Mouse (Mus musculus): ENCODE results near the gene Cep128. TPM values are rescaled to one million over a fixed set of nuclear protein-coding genes. Genes with fewer than 3 reads are reported as not detected.

The Cep128 gene
- polyA plus RNA-seq, 1 experiment from 2014 or later: 8.6 TPM

- H3K9me3 ChIP-seq (ENCODE audit: control insufficient read depth, low read length): no peaks in the 10 kb centered on the region
- H3K4me3 ChIP-seq (ENCODE audit: low read length): no peak overlapping the region
- no peaks in the 10 kb centered on the region; the same call in 1 of the 2 replicates for H3K36me3 ChIP-seq (ENCODE audit: control insufficient read depth, insufficient read depth, low read length)
- H3K27me3 ChIP-seq (ENCODE audit: control insufficient read depth, insufficient read depth, low read length): no peaks in the 10 kb centered on the region
- ATAC-seq (ENCODE audit: low FRiP score, low TSS enrichment): no peak
- WGBS: 73% methylated on average over 4 of the region's 4 CpGs
- H3K9ac ChIP-seq (ENCODE audit: low read depth, low read length): no peak overlapping the region
- no peak overlapping the region for H3K4me2 ChIP-seq (replicated peaks; ENCODE audit: low read depth, low read length)
- no peaks in the 10 kb centered on the region for H3K4me1 ChIP-seq (ENCODE audit: control insufficient read depth, insufficient read depth, low read length)
- H3K27ac ChIP-seq (ENCODE audit: low read depth, low read length): no peak overlapping the region
These were observed 56.7 kb downstream of the Cep128 start for GRCm38 (mm10) chr12:91327527-91327926.

- H3K9me3 ChIP-seq (ENCODE audit: control insufficient read depth, low read length): no peaks in the 10 kb centered on the region
- H3K27ac ChIP-seq (ENCODE audit: low read depth, low read length): no peak overlapping the region
- 56% methylated on average over 6 of the region's 6 CpGs for WGBS
- H3K4me3 ChIP-seq (ENCODE audit: low read length): no peak overlapping the region
- peak; percentile 71; the same call in 1 of the 2 replicates for ATAC-seq (ENCODE audit: low FRiP score, low TSS enrichment)
- no peaks in the 10 kb centered on the region for H3K4me1 ChIP-seq (ENCODE audit: control insufficient read depth, insufficient read depth, low read length)
- no peaks in the 10 kb centered on the region; the same call in 1 of the 2 replicates for H3K36me3 ChIP-seq (ENCODE audit: control insufficient read depth, insufficient read depth, low read length)
- no peak overlapping the region for H3K4me2 ChIP-seq (replicated peaks; ENCODE audit: low read depth, low read length)
- H3K27me3 ChIP-seq (ENCODE audit: control insufficient read depth, insufficient read depth, low read length): no peaks in the 10 kb centered on the region
- H3K9ac ChIP-seq (ENCODE audit: low read depth, low read length): no peak overlapping the region
These were observed 58.1 kb downstream of the Cep128 start for GRCm38 (mm10) chr12:91326104-91326503.

- 89% methylated on average over 7 of the region's 7 CpGs for WGBS
- no peak for ATAC-seq (ENCODE audit: low FRiP score, low TSS enrichment)
- H3K36me3 ChIP-seq (ENCODE audit: control insufficient read depth, insufficient read depth, low read length): no peaks in the 10 kb centered on the region
- H3K27me3 ChIP-seq (ENCODE audit: control insufficient read depth, insufficient read depth, low read length): no peaks in the 10 kb centered on the region
- no peaks in the 10 kb centered on the region for H3K4me1 ChIP-seq (ENCODE audit: control insufficient read depth, insufficient read depth, low read length)
- no peak overlapping the region for H3K9ac ChIP-seq (ENCODE audit: low read depth, low read length)
- H3K27ac ChIP-seq (ENCODE audit: low read depth, low read length): no peak overlapping the region
- H3K9me3 ChIP-seq (ENCODE audit: control insufficient read depth, low read length): no peaks in the 10 kb centered on the region
- no peak overlapping the region for H3K4me3 ChIP-seq (ENCODE audit: low read length)
- H3K4me2 ChIP-seq (replicated peaks; ENCODE audit: low read depth, low read length): no peak overlapping the region
These were observed 69.2 kb downstream of the Cep128 start for GRCm38 (mm10) chr12:91315026-91315425.

GRCm38 (mm10) chr12:91313974-91314587 lies 70.1 kb downstream of the Cep128 start:
- no peaks in the 10 kb centered on the region for H3K9me3 ChIP-seq (ENCODE audit: control insufficient read depth, low read length)
- H3K4me2 ChIP-seq (replicated peaks; ENCODE audit: low read depth, low read length): no peak overlapping the region
- no peak for ATAC-seq (ENCODE audit: low FRiP score, low TSS enrichment)
- H3K36me3 ChIP-seq (ENCODE audit: control insufficient read depth, insufficient read depth, low read length): no peaks in the 10 kb centered on the region
- WGBS: 59% methylated on average over 10 of the region's 10 CpGs
- H3K9ac ChIP-seq (ENCODE audit: low read depth, low read length): no peak overlapping the region
- no peaks in the 10 kb centered on the region for H3K4me1 ChIP-seq (ENCODE audit: control insufficient read depth, insufficient read depth, low read length)
- H3K27ac ChIP-seq (ENCODE audit: low read depth, low read length): no peak overlapping the region
- no peak overlapping the region for H3K4me3 ChIP-seq (ENCODE audit: low read length)
- no peaks in the 10 kb centered on the region for H3K27me3 ChIP-seq (ENCODE audit: control insufficient read depth, insufficient read depth, low read length)

GRCm38 (mm10) chr12:91312591-91312990 lies 71.6 kb downstream of the Cep128 start:
- no peak overlapping the region for H3K9ac ChIP-seq (ENCODE audit: low read depth, low read length)
- 90% methylated on average over 4 of the region's 4 CpGs for WGBS
- no peaks in the 10 kb centered on the region for H3K27me3 ChIP-seq (ENCODE audit: control insufficient read depth, insufficient read depth, low read length)

GRCm38 (mm10) chr12:91307733-91308132 lies 76.5 kb downstream of the Cep128 start:
- ATAC-seq (ENCODE audit: low FRiP score, low TSS enrichment): no peak
- no peak overlapping the region for H3K27ac ChIP-seq (ENCODE audit: low read depth, low read length)
- no peak overlapping the region for H3K9ac ChIP-seq (ENCODE audit: low read depth, low read length)
- no peaks in the 10 kb centered on the region for H3K36me3 ChIP-seq (ENCODE audit: control insufficient read depth, insufficient read depth, low read length)
- WGBS: 88% methylated on average over 3 of the region's 3 CpGs
- no peaks in the 10 kb centered on the region for H3K9me3 ChIP-seq (ENCODE audit: control insufficient read depth, low read length)
- H3K4me1 ChIP-seq (ENCODE audit: control insufficient read depth, insufficient read depth, low read length): no peaks in the 10 kb centered on the region
- no peaks in the 10 kb centered on the region for H3K27me3 ChIP-seq (ENCODE audit: control insufficient read depth, insufficient read depth, low read length)
- no peak overlapping the region for H3K4me3 ChIP-seq (ENCODE audit: low read length)
- H3K4me2 ChIP-seq (replicated peaks; ENCODE audit: low read depth, low read length): no peak overlapping the region

More at GRCm38 (mm10) chr12:91312591-91312990, 71.6 kb downstream of the Cep128 start:
- Histone ChIP-seq H3K4me2 (replicated peaks; ENCODE audit: low read depth, low read length) (no peak overlapping the region), H3K27ac (ENCODE audit: low read depth, low read length) (no peak overlapping the region), H3K4me1 (ENCODE audit: control insufficient read depth, insufficient read depth, low read length) (no peaks in the 10 kb centered on the region), H3K4me3 (ENCODE audit: low read length) (no peak overlapping the region), H3K36me3 (ENCODE audit: control insufficient read depth, insufficient read depth, low read length) (no peaks in the 10 kb centered on the region), H3K9me3 (ENCODE audit: control insufficient read depth, low read length) (no peaks in the 10 kb centered on the region)
- ATAC-seq (ENCODE audit: low FRiP score, low TSS enrichment): no peak

GRCm38 (mm10) chr12:91305769-91306168 lies 78.4 kb downstream of the Cep128 start:
- H3K36me3 ChIP-seq (ENCODE audit: control insufficient read depth, insufficient read depth, low read length): no peaks in the 10 kb centered on the region
- no peaks in the 10 kb centered on the region for H3K9me3 ChIP-seq (ENCODE audit: control insufficient read depth, low read length)
- H3K9ac ChIP-seq (ENCODE audit: low read depth, low read length): no peak overlapping the region
- no peaks in the 10 kb centered on the region for H3K4me1 ChIP-seq (ENCODE audit: control insufficient read depth, insufficient read depth, low read length)
- H3K27ac ChIP-seq (ENCODE audit: low read depth, low read length): no peak overlapping the region
- H3K4me2 ChIP-seq (replicated peaks; ENCODE audit: low read depth, low read length): no peak overlapping the region
- no peaks in the 10 kb centered on the region for H3K27me3 ChIP-seq (ENCODE audit: control insufficient read depth, insufficient read depth, low read length)
- whole genome bisulfite sequencing: 59% methylated on average over 7 of the region's 7 CpGs
- H3K4me3 ChIP-seq (ENCODE audit: low read length): no peak overlapping the region
- no peak for ATAC-seq (ENCODE audit: low FRiP score, low TSS enrichment)

- Histone ChIP-seq H3K27me3 (ENCODE audit: control insufficient read depth, insufficient read depth, low read length) (no peaks in the 10 kb centered on the region), H3K36me3 (ENCODE audit: control insufficient read depth, insufficient read depth, low read length) (no peaks in the 10 kb centered on the region), H3K4me2 (replicated peaks; ENCODE audit: low read depth, low read length) (no peak overlapping the region), H3K27ac (ENCODE audit: low read depth, low read length) (no peak overlapping the region), H3K9ac (ENCODE audit: low read depth, low read length) (no peak overlapping the region), H3K4me1 (ENCODE audit: control insufficient read depth, insufficient read depth, low read length) (no peaks in the 10 kb centered on the region), H3K9me3 (ENCODE audit: control insufficient read depth, low read length) (no peaks in the 10 kb centered on the region), H3K4me3 (ENCODE audit: low read length) (no peak overlapping the region)
- WGBS: 40% methylated on average over 5 of the region's 5 CpGs
- ATAC-seq (ENCODE audit: low FRiP score, low TSS enrichment): no peak
These were observed 79.2 kb downstream of the Cep128 start for GRCm38 (mm10) chr12:91305038-91305437.

GRCm38 (mm10) chr12:91298700-91299099 lies 85.5 kb downstream of the Cep128 start:
- Histone ChIP-seq H3K4me2 (replicated peaks; ENCODE audit: low read depth, low read length) (no peak overlapping the region), H3K9ac (ENCODE audit: low read depth, low read length) (no peak overlapping the region), H3K27me3 (ENCODE audit: control insufficient read depth, insufficient read depth, low read length) (no peaks in the 10 kb centered on the region), H3K4me3 (ENCODE audit: low read length) (no peak overlapping the region), H3K4me1 (ENCODE audit: control insufficient read depth, insufficient read depth, low read length) (no peaks in the 10 kb centered on the region), H3K36me3 (ENCODE audit: control insufficient read depth, insufficient read depth, low read length) (no peaks in the 10 kb centered on the region; the same call in 1 of the 2 replicates), H3K9me3 (ENCODE audit: control insufficient read depth, low read length) (0 out of 2 replicates have a peak, but pooled peaks cover 2% of the 10 kb centered on the region), H3K27ac (ENCODE audit: low read depth, low read length) (no peak overlapping the region)
- no peak for ATAC-seq (ENCODE audit: low FRiP score, low TSS enrichment)
- whole genome bisulfite sequencing: 97% methylated on average over 6 of the region's 6 CpGs
